Mouse (Mus musculus): ENCODE measurements around the gene Arhgap6. TPM values are rescaled to one million over a fixed set of nuclear protein-coding genes. Genes with fewer than 3 reads are reported as not detected.

Arhgap6 gene
- total RNA-seq (2021): 1 to 10 TPM; 2.0 to 2.2 TPM

DNA sequence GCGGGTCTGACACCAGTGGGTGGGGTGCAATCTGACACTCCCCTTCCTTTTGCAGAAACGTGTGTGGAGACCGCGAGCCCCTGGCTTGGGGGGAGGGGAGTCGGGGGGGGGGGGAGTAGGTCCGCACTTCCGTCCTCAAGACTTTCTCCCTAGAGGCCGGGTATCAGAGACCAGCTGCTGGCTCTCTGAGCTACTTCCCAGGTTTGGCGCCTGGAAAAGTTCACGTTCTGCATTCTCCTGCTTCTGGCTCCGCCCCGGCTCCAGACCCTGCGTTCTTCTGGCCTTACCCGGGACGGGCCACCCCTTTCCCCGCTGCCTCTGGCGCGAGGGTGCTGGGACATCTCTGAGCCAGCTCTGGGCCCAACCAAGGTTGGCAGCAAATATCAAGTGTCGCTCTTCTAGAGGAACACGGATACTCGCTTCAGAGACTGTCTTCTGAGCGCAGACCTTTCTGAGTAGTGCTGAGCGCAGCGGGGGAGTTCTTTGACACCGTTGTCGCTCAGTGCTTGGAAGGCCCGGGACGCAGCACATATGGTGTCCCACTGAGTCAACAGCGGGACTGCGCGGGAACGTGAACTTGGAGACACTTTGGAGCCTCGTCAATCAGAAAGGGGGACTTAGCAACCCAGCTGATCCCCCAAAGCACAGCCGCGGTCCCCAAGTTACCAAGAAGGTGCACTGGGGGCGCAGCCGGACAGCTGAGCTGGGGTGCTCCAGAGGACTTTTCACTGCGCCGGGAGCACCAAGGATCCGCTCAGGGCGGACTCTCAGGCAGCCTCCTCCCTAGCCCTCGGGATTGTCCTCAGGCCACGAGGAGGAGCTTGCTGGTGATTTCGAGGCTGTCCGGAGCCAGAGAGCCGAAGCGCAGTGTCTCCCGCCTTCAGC, at the start of gene Arhgap6:
Arhgap6 (plus strand) TSS at position 126 of the 885 bp plus-strand sequence.
- no peak for DNase-seq (ENCODE audit: extremely low spot score in 1 of 2, low spot score in 1 of 2)

DNA sequence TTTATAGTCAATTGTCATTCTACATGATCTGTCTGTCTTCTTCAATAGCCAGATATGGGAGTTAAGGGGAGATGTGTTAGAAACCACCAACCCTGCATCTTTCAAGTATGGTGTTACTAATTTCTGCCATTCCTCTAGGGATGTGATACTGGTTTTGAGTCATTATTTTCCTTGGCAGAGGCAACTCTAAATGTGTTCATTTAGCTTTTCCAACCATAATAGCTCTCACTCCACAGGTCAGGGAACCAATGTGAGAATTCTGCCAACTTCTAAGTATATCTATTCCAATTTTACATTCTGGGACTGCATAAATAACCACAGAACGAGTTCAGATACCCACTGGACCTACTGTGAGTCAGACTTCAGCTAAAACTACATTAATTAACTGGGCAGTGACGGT, 47.9 kb upstream of the Arhgap6 start:
- DNase-seq (ENCODE audit: extremely low spot score in 1 of 2, low spot score in 1 of 2): no peak

DNA sequence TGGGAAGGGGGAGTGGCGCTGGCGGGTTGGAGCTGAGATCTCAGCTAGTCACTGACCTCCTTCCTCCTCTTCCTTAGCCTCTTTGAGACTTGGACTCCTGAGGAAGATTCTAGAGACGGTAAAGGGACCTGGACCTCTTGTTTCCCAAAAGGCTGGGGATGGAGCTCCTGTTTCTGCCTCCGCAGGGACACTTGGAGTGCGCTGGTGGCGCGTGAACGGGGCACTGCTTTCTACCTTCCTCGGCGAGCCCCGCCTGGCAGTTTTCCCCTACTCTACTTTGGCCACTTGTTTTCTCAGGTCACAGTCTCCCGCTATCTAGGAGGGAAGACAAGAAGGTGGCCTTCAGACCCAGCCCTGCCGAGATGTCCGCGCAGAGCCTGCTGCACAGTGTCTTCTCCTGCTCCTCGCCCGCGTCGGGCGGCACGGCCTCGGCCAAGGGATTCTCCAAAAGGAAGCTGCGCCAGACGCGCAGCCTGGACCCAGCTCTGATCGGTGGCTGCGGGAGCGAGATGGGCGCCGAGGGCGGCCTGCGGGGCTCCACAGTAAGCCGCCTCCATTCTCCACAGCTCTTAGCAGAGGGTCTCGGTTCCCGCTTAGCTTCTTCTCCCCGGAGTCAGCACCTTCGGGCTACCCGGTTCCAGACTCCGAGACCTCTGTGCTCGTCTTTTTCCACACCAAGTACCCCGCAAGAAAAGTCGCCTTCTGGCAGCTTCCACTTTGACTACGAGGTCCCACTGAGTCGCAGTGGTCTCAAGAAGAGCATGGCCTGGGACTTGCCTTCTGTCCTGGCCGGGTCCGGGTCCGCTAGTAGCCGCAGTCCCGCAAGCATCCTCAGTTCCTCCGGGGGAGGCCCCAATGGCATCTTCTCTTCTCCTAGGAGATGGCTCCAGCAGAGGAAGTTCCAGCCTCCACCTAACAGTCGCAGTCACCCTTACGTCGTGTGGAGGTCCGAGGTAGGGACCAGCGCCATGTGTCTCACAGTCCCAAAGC, 1.3 kb downstream of the Arhgap6 start:
- no peak for DNase-seq (ENCODE audit: extremely low spot score in 1 of 2, low spot score in 1 of 2)

DNA sequence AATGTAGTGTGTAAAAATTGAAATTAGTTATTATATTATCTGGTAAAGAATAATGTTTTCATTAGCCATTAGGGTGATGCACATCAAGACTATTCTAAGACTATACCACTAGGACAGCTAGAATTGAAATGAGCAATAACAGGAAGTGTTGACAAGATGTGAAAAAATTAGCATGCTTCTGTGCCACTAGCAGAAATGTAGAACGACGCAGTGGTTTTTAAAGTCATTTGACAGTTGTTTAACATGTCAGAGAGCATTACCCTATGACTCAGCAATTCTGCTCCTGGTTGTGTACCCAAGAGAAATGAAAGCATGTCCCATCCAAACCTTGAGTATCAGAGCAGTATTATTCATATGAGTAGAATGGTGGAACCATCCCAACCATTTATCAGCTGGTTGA, 9.8 kb downstream of the Arhgap6 start:
- no peak for DNase-seq (ENCODE audit: extremely low spot score in 1 of 2, low spot score in 1 of 2)

DNA sequence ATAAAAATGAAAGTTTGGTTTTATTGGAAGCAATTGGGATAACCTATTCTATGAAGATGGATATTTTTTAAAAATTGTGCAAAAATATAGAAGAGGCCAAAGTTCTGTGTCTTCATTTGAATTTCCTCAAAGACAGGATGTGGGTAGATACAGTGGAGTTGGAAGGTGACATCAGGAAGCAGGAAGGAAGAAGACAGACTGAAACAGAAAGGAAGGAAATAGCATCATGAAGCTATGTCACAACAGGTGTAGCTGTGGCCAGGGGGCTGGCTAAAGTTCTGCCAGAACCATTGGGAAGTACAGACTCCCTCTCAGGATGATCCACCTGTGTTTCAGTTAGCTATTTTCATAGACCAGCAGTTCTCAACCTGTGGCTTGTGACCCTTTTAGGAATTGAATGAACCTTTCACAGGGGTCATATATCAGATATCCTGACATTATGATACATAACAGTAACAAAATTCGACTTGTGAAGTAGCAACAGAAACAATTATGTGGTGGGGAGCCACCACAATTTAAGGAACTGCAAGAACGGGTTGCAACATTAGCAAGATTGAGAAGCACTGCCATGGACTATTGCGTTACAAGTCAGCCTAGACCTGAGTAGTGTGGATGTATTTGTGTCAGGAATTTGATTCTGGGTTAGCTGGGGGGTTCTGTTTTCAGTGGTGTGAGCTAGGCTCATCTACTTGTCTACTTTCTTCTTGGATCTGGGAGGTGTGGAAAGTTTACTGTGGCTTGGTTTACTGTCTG, 15.8 kb downstream of the Arhgap6 start:
- no peak for DNase-seq (ENCODE audit: extremely low spot score in 1 of 2, low spot score in 1 of 2)

DNA sequence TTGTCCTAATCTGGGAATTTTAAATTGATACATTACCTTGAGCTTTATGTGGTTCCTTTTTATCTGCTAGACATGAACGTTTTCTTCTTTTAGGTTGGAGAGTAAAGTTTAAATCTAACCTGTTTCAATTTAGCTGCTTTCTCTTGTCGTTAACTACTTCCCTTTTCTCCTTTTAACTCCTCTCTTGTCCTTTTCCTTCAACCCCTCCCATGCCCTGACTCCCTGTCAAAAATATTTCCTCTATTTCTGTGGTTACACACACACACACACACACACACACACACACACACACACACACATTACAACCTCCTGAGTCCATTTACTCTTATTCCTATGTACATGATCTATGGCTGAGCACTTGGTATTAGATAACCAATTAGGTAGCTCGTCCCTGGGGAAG, 24.0 kb downstream of the Arhgap6 start:
- no peak for DNase-seq (ENCODE audit: extremely low spot score in 1 of 2, low spot score in 1 of 2)

DNA sequence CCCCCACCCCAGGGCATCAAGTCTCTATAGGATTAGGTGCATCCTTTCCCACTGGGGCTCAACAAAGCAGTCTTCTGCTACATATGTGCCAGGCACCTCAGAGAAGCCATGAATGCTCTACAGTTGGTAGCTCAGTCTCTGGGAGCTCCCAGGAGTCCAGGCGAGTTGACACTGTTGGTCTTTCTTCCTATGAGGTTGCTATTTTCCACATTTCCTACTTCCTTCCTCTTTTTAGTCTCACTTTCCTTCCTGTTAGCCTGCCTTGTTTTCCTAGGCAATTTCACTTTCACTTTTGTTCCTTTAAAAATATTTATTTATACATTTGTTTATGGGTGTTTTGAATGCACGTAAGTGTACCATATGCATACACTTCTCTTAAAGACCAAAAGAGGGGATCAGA, 29.3 kb downstream of the Arhgap6 start:
- DNase-seq (ENCODE audit: extremely low spot score in 1 of 2, low spot score in 1 of 2): no peak

DNA sequence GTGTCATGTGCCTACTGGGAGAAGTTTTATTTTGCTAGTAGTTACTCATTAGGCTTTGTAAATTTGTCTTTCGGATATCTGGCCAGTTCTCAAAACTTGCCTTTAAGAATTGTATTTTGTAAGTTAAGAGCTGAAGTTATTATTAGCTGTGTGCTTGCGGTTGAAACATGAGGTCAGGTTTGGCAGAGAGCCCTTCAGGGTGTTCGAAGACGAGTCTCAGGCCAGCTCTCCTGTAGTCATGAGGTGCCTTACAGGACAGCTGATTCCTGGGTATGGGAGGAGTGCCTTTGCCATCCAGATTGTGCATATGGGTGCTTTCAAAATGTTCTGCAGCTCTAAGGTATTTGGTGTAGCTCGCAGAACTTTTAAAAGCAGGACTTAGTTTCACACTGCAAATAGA, 37.4 kb downstream of the Arhgap6 start:
- no peak for DNase-seq (ENCODE audit: extremely low spot score in 1 of 2, low spot score in 1 of 2)

DNA sequence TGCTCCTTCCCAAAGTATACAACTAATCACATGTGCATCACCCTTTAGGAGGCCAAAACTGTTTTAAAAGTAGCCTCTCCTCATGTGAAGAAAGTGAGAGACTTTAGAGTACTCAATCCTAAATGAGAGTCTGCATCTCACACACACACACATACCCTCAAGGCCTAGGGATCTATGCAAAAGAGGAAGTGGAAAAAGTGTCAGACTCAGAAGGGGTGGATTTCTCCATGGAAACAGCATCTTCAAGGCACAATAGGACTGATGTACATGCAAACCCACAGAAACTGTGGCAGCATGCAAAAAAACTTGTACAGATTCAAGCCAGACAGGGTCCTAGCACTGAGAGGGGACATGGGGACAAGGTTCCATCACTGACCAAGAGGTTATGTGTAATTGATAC, 53.2 kb downstream of the Arhgap6 start:
- no peak for DNase-seq (ENCODE audit: extremely low spot score in 1 of 2, low spot score in 1 of 2)

DNA sequence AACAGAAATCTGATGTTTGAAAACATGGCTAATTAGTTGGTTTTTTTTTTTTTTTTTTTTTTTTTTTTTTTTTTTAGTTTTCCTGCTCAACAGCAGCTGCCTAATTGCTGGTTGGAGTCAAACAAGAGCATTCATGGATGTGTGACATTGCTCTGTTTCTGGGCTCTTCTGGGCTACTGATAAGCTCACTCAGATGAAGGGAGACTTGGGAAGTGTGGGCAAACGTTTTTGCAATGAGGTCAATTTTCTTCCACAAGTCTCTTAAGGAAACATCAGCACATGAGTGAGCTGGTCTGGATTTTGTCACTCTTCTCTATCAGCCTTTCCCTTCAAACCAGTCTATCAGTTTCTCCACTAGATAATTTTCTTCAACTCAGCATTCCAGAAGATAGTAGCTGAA, 79.8 kb downstream of the Arhgap6 start:
- DNase-seq (ENCODE audit: extremely low spot score in 1 of 2, low spot score in 1 of 2): no peak

DNA sequence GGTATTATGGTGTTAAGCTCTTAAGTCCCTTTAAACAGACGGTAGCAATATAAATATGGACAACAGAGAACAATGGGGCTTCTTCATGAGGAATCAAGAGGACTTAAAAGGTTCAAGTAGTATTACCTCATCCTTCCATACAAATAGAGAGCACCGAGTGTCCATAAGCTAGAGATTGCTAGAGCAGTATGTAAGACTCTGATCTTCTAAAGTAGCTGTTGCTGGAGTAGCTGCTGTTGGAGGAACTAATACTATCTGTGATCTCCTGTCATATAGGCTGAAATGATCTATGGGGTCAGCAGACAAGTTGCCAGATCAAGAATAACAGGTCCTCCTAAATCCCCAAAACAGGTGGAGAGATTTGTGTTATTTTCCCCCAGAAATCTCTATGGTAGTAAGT, 108.7 kb downstream of the Arhgap6 start:
- no peak for DNase-seq (ENCODE audit: extremely low spot score in 1 of 2, low spot score in 1 of 2)

DNA sequence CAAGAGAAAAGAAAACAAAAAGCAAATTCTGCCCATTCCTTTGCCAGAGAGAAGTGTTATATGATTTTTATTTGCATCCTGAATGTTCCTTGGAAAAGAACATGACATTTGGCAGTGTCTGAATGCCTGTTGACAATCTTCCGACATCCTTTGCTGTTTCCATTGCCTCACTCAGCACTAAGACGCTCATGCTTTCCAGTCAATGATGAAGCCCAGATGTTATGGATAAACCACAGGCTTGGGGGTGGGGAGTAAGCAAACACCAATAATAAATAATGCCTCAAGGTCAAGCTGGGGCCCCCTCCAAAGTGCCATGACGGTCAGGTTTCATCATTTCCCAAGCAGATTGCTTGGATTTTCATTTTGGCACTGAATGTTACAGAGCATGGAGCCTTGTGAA, 109.2 kb downstream of the Arhgap6 start:
- no peak for DNase-seq (ENCODE audit: extremely low spot score in 1 of 2, low spot score in 1 of 2)

DNA sequence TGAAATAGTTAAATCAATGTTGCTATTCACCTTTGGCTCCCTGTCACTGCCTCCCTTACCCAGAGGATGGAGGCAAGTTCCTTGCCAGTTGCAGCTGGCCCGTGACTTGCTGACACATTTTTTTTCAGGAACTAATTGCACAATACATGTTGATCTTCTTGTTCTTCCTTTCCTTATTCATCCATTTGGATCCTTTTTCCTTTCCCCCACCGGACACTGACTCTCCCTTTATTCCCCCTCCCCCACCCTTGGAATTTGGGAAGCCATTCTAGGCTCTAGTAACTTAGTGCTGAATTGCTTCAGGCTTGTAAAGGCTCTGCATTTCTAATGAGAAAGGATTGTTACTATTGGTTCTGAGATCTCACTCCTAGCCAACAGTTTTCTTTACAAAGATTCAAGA, 112.7 kb downstream of the Arhgap6 start:
- DNase-seq (ENCODE audit: extremely low spot score in 1 of 2, low spot score in 1 of 2): no peak

DNA sequence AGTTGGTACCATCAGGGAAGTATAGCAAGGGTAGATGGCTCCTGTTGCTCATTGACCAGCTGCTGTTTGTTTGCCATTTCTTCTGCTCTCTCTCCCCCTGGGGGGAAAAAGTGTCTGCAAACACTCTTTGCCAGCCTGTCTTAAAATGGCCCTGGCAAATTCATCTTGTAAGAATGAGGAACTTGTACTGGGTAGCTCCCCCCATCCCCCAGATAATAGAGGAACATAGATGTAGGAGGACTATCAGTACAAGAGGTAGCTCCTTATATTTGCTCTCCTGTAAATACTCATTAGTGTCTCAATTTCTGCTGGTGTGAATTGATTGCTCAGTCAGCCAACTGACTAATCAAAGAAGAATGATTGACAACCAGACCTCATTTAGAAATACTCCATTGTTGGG, 118.6 kb downstream of the Arhgap6 start:
- no peak for DNase-seq (ENCODE audit: extremely low spot score in 1 of 2, low spot score in 1 of 2)

DNA sequence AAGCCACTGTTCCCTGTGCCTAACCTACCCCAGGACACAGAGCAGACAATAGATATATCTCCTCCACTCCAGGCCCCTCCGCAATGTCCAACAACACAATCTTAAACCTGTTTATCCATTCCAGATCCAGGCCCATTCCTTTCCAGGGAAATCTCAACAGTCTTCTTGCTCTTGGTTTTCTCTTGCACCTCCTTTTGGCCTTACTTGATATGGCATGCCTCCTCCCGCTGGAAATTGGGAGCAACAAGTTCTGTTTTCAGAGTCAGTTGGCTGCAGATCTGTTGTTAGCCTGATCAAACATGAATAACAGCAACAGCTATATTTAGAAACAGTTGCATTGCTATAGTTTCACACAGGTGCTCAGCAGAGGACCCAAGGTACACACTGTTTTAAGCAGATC, 126.0 kb downstream of the Arhgap6 start:
- no peak for DNase-seq (ENCODE audit: extremely low spot score in 1 of 2, low spot score in 1 of 2)

DNA sequence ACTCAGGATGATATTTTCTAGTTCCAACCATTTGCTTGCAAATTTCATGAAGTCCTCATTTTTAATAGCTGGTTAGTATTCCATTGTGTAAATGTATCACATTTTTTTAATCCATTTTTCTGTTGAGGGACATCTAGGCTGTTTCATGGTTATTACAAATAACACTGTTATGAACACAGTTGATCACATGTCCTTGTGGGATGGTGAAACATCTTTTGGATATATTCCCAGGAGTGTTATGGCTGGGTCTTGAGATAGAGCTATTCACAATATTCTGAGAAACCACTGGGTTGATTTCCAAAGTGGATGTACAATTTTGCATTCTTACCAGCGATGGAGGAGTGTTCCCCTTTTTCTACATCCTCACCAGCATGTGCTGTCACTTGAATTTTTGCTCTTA, 137.5 kb downstream of the Arhgap6 start:
- no peak for DNase-seq (ENCODE audit: extremely low spot score in 1 of 2, low spot score in 1 of 2)

DNA sequence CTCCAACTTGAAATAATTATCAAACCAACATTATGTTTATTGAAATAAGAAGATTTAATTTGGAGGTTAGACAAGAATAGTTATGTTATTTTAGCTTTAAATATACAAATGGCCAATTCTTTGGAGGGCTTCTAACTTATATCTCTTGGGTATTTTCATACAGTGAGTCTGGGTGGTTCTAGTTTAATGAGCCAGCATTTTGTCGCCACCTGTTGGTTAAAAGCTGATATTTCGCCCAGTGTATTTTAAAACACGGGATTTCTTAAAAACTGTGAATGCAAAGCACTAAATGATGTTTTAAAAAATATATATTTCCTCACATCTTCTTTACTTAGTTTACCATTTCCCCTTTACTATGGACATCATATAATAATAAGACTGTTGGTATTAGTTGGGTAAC, 140.5 kb downstream of the Arhgap6 start:
- peak in 1 of 2 experiments; percentile 17 for DNase-seq (ENCODE audit: extremely low spot score in 1 of 2, low spot score in 1 of 2)

DNA sequence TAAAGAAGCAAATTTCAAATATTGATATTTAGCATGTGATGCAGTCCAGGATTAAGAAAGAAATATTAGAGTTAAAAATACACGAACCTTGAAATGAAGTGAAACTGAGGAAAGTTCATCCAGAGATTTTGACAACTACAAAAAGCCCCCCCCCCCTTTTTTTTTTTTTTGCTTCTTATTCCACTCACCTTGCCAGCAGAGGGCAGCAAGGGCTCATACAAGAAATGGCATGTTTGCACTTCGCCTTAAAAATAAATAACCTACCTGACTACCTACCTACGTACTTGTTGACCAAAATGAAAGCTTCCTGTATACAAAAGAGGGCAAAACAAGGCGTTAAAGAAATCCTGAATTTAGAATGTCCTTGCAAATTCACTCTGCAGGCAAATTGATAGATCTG, 143.0 kb downstream of the Arhgap6 start:
- DNase-seq (ENCODE audit: extremely low spot score in 1 of 2, low spot score in 1 of 2): peak in 1 of 2 experiments; percentile 44

DNA sequence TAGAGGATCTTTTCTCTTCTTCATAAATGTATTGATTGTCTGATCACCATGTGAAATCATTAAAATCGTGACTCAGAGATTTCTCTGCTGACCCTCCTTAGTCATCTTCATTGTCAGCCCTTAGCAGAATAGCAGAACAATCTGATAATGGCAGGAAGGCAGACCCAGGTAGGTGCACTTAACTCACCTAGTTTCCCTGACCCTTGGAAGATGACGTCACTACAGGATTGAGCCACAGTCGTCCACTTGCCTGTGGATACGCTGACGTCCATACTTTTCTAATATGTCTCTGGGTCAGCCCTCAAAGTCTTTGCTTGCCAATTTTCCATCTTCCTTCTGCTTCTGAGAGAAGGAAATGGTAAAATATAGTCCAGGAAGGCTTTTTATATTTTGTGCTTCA, 146.8 kb downstream of the Arhgap6 start:
- DNase-seq (ENCODE audit: extremely low spot score in 1 of 2, low spot score in 1 of 2): no peak

DNA sequence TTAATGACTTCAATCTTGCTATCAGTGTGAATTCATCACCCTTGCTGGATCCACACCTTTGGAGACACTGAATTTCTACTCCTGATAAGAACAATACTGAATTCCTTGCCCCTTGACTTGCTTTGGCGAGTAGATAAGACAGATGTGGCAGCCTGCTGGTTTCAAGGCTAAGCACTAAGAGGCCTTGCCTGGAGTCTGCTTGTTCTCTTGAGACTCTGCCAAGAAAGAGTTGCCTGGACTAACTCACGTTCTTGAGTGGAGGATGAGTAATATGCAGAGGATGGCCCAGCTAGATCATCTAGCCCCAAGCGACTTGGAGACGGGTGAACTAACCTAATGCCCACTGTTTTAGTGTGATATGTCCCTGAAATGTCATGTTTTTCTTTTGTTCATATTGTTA, 148.3 kb downstream of the Arhgap6 start:
- DNase-seq (ENCODE audit: extremely low spot score in 1 of 2, low spot score in 1 of 2): no peak

DNA sequence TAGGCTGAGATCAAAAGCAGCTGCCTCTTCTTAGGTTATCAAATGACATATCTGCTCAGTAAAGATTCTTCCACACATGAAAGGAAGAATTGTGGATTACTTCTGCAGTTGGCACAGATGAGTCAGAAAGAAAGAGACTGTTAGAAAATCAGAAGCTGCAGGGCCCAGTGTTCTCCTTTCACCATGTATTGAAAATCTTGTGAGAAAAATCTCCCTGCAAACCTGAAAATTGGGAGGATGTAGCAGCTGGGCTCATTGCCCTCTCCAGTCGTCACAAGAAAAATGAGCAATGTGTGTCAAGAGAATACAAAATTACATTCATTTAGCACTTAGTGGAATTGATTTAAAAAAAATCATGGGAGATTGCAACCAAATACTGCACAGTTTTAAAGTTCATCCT, 180.5 kb downstream of the Arhgap6 start:
- no peak for DNase-seq (ENCODE audit: extremely low spot score in 1 of 2, low spot score in 1 of 2)
